Mouse (Mus musculus) CD4-positive naive resting alpha-beta T cell, adult 76 days (primary cell): ENCODE measurements around the gene Itpka. TPM values are rescaled to one million over a fixed set of nuclear protein-coding genes. Genes with fewer than 3 reads are reported as not detected.

ENCODE experiments used
- total RNA-seq: library from RNA; stranded (reverse); gene quantifications from one replicate; pipeline ENCODE4 v1.2.4, GENCODE M21; 2023

The Itpka gene
- total RNA-seq = 0.62 TPM

GRCm38 (mm10) chr2:119741581-119742411 is at the start of gene Itpka:
TSS of gene Itpka (plus strand) at chr2:119742337.

GRCm38 (mm10) chr2:119760251-119760650 is 18.1 kb downstream of the Itpka start, which contains the start of gene Ltk:
TSS of gene Ltk (minus strand) at chr2:119760431.

GRCm38 (mm10) chr2:119787206-119787883 is 45.2 kb downstream of the Itpka start, which contains the start of gene Rpap1:
TSS of gene Rpap1 (minus strand) at chr2:119787537.

GRCm38 (mm10) chr2:119797279-119797783 is 55.2 kb downstream of the Itpka start, which contains the start of gene Tyro3:
TSS of gene Tyro3 (plus strand) at chr2:119797733.

Other genes with a start within 250 kb of the Itpka start
- 0.09 TPM for gene Exd1, start 194.7 kb upstream of the Itpka start, total RNA-seq
- 80.5 TPM for gene Chp1, start 194.6 kb upstream of the Itpka start, total RNA-seq
- gene Nusap1, start 124.0 kb upstream of the Itpka start, total RNA-seq = 1.6 TPM
- gene Oip5, start 123.9 kb upstream of the Itpka start, total RNA-seq = 0.88 TPM
- 9.4 TPM for gene Ndufaf1, start 79.5 kb upstream of the Itpka start, total RNA-seq
- gene Rtf1, start 67.3 kb upstream of the Itpka start, total RNA-seq = 72.6 TPM
- gene Ltk, start 18.1 kb downstream of the Itpka start, total RNA-seq = 1.9 TPM
- 31.6 TPM for gene Rpap1, start 45.2 kb downstream of the Itpka start, total RNA-seq
- gene Tyro3, start 55.4 kb downstream of the Itpka start, total RNA-seq = 7.0 TPM
- gene Mga, start 154.9 kb downstream of the Itpka start, total RNA-seq = 87.9 TPM
- gene Mapkbp1, start 230.4 kb downstream of the Itpka start, total RNA-seq = 15.3 TPM